Mouse (Mus musculus) hindbrain, embryonic 10.5 days (tissue): ENCODE results near the gene Lpin3. TPM values are rescaled to one million over a fixed set of nuclear protein-coding genes. Genes with fewer than 3 reads are reported as not detected.

Experiments used
- DNase-seq: peaks from one replicate; pipeline ENCODE4 v3.0.0-alpha.2; 2017; ENCODE audit warnings: low spot score
- H3K27ac ChIP-seq: fragments of 300-500 bp; sonication (generic); 2 replicates; pipeline ENCODE4 v1.5.1; 2016; ENCODE audit warnings: mild to moderate bottlenecking, moderate library complexity
- H3K27me3 ChIP-seq: fragments of 300-500 bp; sonication (generic); 2 replicates; pipeline ENCODE4 v1.6.1; 2016; ENCODE audit warnings: mild to moderate bottlenecking; ENCODE audit not compliant: poor library complexity, insufficient read depth, severe bottlenecking
- H3K36me3 ChIP-seq: fragments of 300-500 bp; sonication (generic); 2 replicates; pipeline ENCODE4 v1.6.1; 2016; ENCODE audit warnings: mild to moderate bottlenecking, moderate library complexity
- H3K4me1 ChIP-seq: fragments of 300-500 bp; sonication (generic); replicated peaks from 2 replicates; pipeline ENCODE4 v1.6.1; 2016; ENCODE audit warnings: mild to moderate bottlenecking
- H3K4me3 ChIP-seq: fragments of 300-500 bp; sonication (generic); 2 replicates; pipeline ENCODE4 v1.5.1; 2016; ENCODE audit warnings: mild to moderate bottlenecking, moderate library complexity
- H3K9me3 ChIP-seq: fragments of 300-500 bp; sonication (generic); 2 replicates; pipeline ENCODE4 v1.6.1; 2016; ENCODE audit warnings: mild to moderate bottlenecking, moderate library complexity
- WGBS: fragments of 180-500 bp; shearing (Covaris S2); methylation state at CpG from one replicate; pipeline ENCODE4 v1.1.7; 2016; 5-methylcytosine and 5-hydroxymethylcytosine counted together
- polyA plus RNA-seq: library from polyadenylated mRNA; unstranded; fragments of >200 nt; fragmentation: Nextera tagmentation; extraction: Ambion mirVana; gene quantifications from 2 replicates; pipeline ENCODE4 v1.2.1, GENCODE M21; 2016

Lpin3 gene
- polyA plus RNA-seq, 1 experiment from 2014 or later: 1.1 TPM

DNA sequence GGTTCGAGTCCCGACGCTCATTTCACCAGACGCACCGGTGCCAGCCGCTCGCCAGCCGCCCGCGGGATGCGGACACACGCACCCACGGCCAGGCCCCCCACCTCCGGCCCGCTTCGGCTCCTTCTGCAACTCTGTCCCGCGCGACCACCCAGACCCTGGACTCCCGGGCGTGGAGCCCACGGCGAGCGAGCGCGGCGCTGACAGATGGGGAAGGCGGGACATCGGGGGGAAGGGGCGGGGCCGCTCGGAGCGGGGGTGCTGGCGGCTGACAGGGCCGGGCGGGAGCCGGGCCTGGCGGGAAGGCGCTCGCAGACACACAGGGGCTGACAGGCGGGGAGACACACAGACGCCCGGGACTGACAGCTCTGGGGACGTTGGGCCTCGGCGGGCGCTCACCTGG lies 8.1 kb upstream of the Lpin3 start:
- DNase-seq: peak; percentile 77
- Histone ChIP-seq H3K36me3 (no peaks in the 10 kb centered on the region), H3K9me3 (no peaks in the 10 kb centered on the region), H3K4me3 (peak overlapping the region; percentile 92), H3K27me3 (no peaks in the 10 kb centered on the region), H3K4me1 (peaks cover 10% of the 10 kb centered on the region), H3K27ac (peak overlapping the region; percentile 95)
- WGBS: under 1% methylated on average over 47 of the region's 47 CpGs

DNA sequence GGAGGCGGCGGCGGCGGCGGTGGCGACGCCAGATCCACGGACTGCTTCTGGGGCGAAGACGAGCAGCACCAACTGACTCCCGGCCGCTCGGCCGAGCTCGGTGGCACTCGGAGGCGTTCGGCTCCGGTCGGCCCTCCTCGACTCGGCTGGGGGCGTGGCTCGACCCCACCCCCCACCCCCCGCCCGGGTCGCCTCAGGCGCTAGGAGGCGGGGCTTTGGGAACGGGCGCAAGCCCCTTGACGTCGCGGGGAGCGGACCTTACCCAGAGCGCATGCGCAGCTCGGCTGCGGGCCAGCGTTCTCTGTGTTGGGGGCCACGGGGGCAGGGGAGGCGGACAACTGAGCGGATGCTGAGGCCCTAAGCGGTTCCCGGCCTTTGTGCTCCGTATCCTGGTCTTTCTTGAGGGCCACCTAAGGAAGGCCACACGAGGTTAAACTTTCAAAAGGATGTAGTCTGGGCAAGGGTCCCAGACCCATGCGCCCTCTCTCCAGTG lies 7.5 kb upstream of the Lpin3 start, which contains the start of gene Zhx3:
Gene Zhx3, minus strand, starts transcription at position 109 of the 493 bp plus-strand sequence.
- Histone ChIP-seq H3K27ac (peak within 1 kb of the TSS; percentile 95), H3K4me1 (peaks cover 10% of the 10 kb centered on the region), H3K9me3 (no peaks in the 10 kb centered on the region), H3K36me3 (no peaks in the 10 kb centered on the region), H3K4me3 (peak within 1 kb of the TSS; percentile 92), H3K27me3 (no peaks in the 10 kb centered on the region)
- WGBS: 2% methylated on average over 48 of the region's 48 CpGs
- DNase-seq: peak; percentile 98

- Histone ChIP-seq H3K4me1 (peaks cover 10% of the 10 kb centered on the region), H3K9me3 (no peaks in the 10 kb centered on the region), H3K27ac (no peak overlapping the region), H3K36me3 (no peaks in the 10 kb centered on the region), H3K27me3 (no peaks in the 10 kb centered on the region), H3K4me3 (no peak overlapping the region)
- DNase-seq: no peak
- 86% methylated on average over 5 of the region's 5 CpGs for WGBS
These were observed 6.1 kb upstream of the Lpin3 start for GRCm38 (mm10) chr2:160874231-160874877.

DNA sequence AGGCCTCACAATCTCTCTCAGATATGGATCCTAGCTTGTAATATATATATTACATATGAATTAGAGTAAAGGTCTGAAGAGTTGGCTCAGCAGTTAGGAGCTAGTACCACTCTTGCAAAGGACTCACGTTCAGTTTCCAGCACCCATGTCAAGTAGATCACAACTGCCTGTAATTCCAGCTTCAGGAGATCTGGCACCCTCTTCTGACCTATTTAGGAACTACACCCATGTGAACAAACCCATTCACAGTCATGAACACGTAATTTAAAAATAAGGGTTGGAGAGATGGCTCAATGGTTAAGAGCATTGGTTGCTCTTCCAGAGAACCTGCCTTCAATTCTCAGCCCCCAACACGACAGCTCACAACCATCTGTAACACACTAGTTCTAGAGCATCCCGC lies 4.4 kb upstream of the Lpin3 start:
- Histone ChIP-seq H3K27me3 (no peaks in the 10 kb centered on the region), H3K4me3 (no peak overlapping the region), H3K36me3 (no peaks in the 10 kb centered on the region), H3K4me1 (peaks cover 10% of the 10 kb centered on the region), H3K27ac (no peak overlapping the region), H3K9me3 (no peaks in the 10 kb centered on the region)
- DNase-seq: no peak
- whole genome bisulfite sequencing: 77% methylated on average over 4 of the region's 4 CpGs

- H3K9me3 ChIP-seq: no peaks in the 10 kb centered on the region
- no peaks in the 10 kb centered on the region for H3K36me3 ChIP-seq
- no peaks in the 10 kb centered on the region for H3K4me1 ChIP-seq
- H3K27me3 ChIP-seq: no peaks in the 10 kb centered on the region
- no peak overlapping the region for H3K4me3 ChIP-seq
- DNase-seq: no peak
- 49% methylated on average over 6 of the region's 6 CpGs for WGBS
- H3K27ac ChIP-seq: no peak overlapping the region
These were observed 1.1 kb downstream of the Lpin3 start for GRCm38 (mm10) chr2:160881462-160882101.

DNA sequence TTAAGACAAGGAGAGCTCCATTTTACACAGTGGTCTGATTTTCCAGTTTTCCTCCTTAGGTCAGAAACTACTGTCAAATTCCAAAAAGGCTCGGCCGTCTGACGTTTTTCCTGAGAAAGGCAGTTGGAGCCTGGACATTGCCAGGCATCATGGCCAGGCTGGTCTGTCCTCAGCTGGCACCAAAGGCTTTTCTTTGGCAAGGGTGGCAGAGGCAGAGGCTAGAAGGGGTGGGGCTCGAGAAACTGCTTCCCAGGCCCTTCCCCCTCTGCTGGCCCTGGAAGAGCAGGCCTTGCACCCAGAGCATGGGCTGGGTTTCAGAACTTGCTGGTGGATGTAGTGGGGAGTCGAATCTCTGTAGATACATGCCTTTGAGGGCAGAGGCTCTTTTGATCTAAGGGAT lies 2.0 kb downstream of the Lpin3 start:
- Histone ChIP-seq H3K27me3 (peaks cover under 1% of the 10 kb centered on the region; the same call in 1 of the 2 replicates), H3K36me3 (no peaks in the 10 kb centered on the region), H3K27ac (no peak overlapping the region), H3K4me1 (peaks cover 2% of the 10 kb centered on the region; the same call in 1 of the 2 replicates), H3K4me3 (no peak overlapping the region), H3K9me3 (no peaks in the 10 kb centered on the region)
- no peak for DNase-seq
- 81% methylated on average over 5 of the region's 5 CpGs for WGBS

GRCm38 (mm10) chr2:160883912-160884311 lies 3.4 kb downstream of the Lpin3 start:
- 81% methylated on average over 4 of the region's 4 CpGs for WGBS
- Histone ChIP-seq H3K4me3 (no peak overlapping the region), H3K27me3 (peaks cover 15% of the 10 kb centered on the region), H3K9me3 (no peaks in the 10 kb centered on the region), H3K27ac (no peak overlapping the region), H3K36me3 (no peaks in the 10 kb centered on the region), H3K4me1 (peaks cover 14% of the 10 kb centered on the region)
- DNase-seq: no peak

DNA sequence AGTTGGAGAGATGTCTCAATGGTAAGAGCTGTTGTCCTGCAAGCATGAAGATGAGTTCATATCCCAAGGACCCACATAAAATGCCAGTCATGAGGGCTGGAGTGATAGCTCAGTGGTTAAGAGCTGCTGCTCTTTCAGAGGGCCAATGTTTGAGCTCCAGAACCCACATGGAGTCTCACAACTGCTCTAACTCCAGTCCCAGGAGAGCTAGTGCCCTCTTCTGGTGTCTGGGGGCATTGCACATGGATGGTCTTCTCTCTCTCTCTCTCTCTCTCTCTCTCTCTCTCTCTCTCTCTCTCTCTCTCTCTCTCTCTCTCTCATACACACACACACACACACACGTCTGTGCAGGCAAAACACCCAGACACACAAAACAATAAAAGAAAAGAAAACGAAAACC lies 4.4 kb downstream of the Lpin3 start:
- peak; percentile 69 for DNase-seq
- Histone ChIP-seq H3K27me3 (peaks cover 24% of the 10 kb centered on the region), H3K36me3 (no peaks in the 10 kb centered on the region), H3K4me3 (no peak overlapping the region), H3K9me3 (no peaks in the 10 kb centered on the region), H3K27ac (no peak overlapping the region), H3K4me1 (peaks cover 14% of the 10 kb centered on the region)
- WGBS: 19% methylated on average over 2 of the region's 2 CpGs

DNA sequence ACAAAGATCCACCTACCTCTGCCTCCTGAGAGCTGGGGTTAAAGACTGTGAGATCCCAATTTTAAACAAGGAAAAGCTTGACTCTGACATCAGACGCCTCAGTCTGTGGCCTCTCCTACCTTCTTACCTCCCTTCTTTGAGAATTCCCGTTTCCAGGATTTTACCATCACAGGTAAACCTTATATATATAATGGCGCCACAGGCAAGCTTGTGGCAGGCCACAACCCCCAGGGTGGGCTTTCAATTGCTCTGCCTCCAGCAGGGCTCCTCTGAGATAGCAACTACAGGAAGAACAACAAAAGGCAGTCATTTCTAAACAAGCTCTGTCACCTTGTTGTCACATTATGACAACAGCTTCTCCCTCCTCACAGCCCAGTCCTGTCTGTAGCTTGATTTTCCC lies 5.8 kb downstream of the Lpin3 start:
- DNase-seq: no peak
- H3K9me3 ChIP-seq: no peaks in the 10 kb centered on the region
- H3K36me3 ChIP-seq: no peaks in the 10 kb centered on the region
- no peak overlapping the region for H3K4me3 ChIP-seq
- H3K27ac ChIP-seq: no peak overlapping the region
- H3K27me3 ChIP-seq: peaks cover 27% of the 10 kb centered on the region
- 68% methylated on average over 3 of the region's 3 CpGs for WGBS
- H3K4me1 ChIP-seq: peaks cover 14% of the 10 kb centered on the region

DNA sequence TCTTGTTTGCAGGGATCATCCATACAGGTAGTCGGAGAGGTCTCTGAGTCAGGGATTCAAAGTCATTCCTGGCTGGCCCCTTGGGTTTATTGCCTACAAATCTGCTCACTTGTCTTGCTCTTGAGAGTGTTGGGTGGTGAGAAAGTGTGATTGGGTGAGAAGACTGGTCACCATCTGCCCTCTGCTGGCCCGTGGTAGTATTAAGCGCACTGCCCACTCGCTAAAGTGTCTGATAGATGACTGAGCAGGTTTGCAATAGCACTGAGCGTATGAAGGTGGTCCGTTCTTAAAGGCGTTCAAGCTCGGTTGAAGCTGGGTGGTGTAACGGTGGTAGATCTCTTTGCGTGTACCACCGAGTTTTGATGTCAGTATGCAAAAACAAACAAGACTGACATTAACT lies 6.8 kb downstream of the Lpin3 start:
- Histone ChIP-seq H3K4me1 (peaks cover 14% of the 10 kb centered on the region), H3K9me3 (no peaks in the 10 kb centered on the region), H3K36me3 (no peaks in the 10 kb centered on the region), H3K27ac (no peak overlapping the region), H3K4me3 (peak overlapping the region; percentile 54), H3K27me3 (peaks cover 27% of the 10 kb centered on the region)
- DNase-seq: peak; percentile 82
- WGBS: 3% methylated on average over 11 of the region's 11 CpGs

GRCm38 (mm10) chr2:160887859-160888258 lies 7.4 kb downstream of the Lpin3 start:
- Histone ChIP-seq H3K36me3 (no peaks in the 10 kb centered on the region), H3K9me3 (no peaks in the 10 kb centered on the region), H3K27me3 (peaks cover 27% of the 10 kb centered on the region), H3K4me1 (peaks cover 14% of the 10 kb centered on the region), H3K27ac (no peak overlapping the region), H3K4me3 (peak overlapping the region; percentile 54)
- peak; percentile 40 for DNase-seq
- under 1% methylated on average over 26 of the region's 26 CpGs for WGBS

GRCm38 (mm10) chr2:160891045-160891444 lies 10.6 kb downstream of the Lpin3 start:
- peaks cover 27% of the 10 kb centered on the region for H3K27me3 ChIP-seq
- peaks cover 14% of the 10 kb centered on the region for H3K4me1 ChIP-seq
- no peaks in the 10 kb centered on the region for H3K36me3 ChIP-seq
- H3K4me3 ChIP-seq: no peak overlapping the region
- no peak overlapping the region for H3K27ac ChIP-seq
- 83% methylated on average over 5 of the region's 5 CpGs for WGBS
- DNase-seq: no peak
- H3K9me3 ChIP-seq: no peaks in the 10 kb centered on the region; the same call in 1 of the 2 replicates

- no peak for DNase-seq
- Histone ChIP-seq H3K36me3 (no peaks in the 10 kb centered on the region), H3K4me3 (no peak overlapping the region), H3K27ac (no peak overlapping the region), H3K27me3 (peaks cover 27% of the 10 kb centered on the region), H3K4me1 (peaks cover 14% of the 10 kb centered on the region), H3K9me3 (no peaks in the 10 kb centered on the region; the same call in 1 of the 2 replicates)
- WGBS: 79% methylated on average over 9 of the region's 9 CpGs
These were observed 11.2 kb downstream of the Lpin3 start for GRCm38 (mm10) chr2:160891697-160892096.
